Mouse (Mus musculus) heart, embryonic 15.5 days (tissue): ENCODE results near the gene Lgr4. TPM values are rescaled to one million over a fixed set of nuclear protein-coding genes. Genes with fewer than 3 reads are reported as not detected.
A peak's percentile ranks its signal among the peaks of the same experiment; 100 is the strongest.

Source experiments
- ATAC-seq: fragments of 200-750 bp; cut with Nextera tagmentation; replicated peaks from 2 replicates; pipeline ENCODE4 v1.8.0; 2017; ENCODE audit warnings: low read depth, moderate TSS enrichment; ENCODE audit not compliant: insufficient number of reproducible peaks, insufficient read depth, low FRiP score
- H3K27ac ChIP-seq: fragments of 300-500 bp; sonication (generic); 2 replicates; pipeline ENCODE4 v1.5.1; 2015; ENCODE audit warnings: mild to moderate bottlenecking, inconsistent platforms
- H3K27me3 ChIP-seq: fragments of 300-500 bp; sonication (generic); 2 replicates; pipeline ENCODE4 v1.6.1; 2015; ENCODE audit warnings: inconsistent platforms
- H3K36me3 ChIP-seq: fragments of 300-500 bp; sonication (generic); 2 replicates; pipeline ENCODE4 v1.6.1; 2015; ENCODE audit warnings: mild to moderate bottlenecking, inconsistent platforms
- H3K4me1 ChIP-seq: fragments of 300-500 bp; sonication (generic); replicated peaks from 2 replicates; pipeline ENCODE4 v1.6.1; 2015; ENCODE audit warnings: inconsistent platforms
- H3K4me2 ChIP-seq: fragments of 300-500 bp; sonication (generic); 2 replicates; pipeline ENCODE4 v1.6.1; 2015; ENCODE audit warnings: inconsistent platforms, mild to moderate bottlenecking, moderate library complexity
- H3K4me3 ChIP-seq: fragments of 300-500 bp; sonication (generic); 2 replicates; pipeline ENCODE4 v1.5.1; 2015; ENCODE audit warnings: mild to moderate bottlenecking, inconsistent platforms
- H3K9ac ChIP-seq: fragments of 300-500 bp; sonication (generic); 2 replicates; pipeline ENCODE4 v1.6.1; 2015; ENCODE audit warnings: mild to moderate bottlenecking, inconsistent platforms
- H3K9me3 ChIP-seq: fragments of 300-500 bp; sonication (generic); replicated peaks from 2 replicates; pipeline ENCODE4 v1.6.1; 2016; ENCODE audit warnings: inconsistent platforms
- WGBS: fragments of 180-500 bp; shearing (Covaris S2); methylation state at CpG from one replicate; pipeline ENCODE4 v1.1.7; 2015; ENCODE audit warnings: mixed read lengths; 5-methylcytosine and 5-hydroxymethylcytosine counted together
- polyA plus RNA-seq: library from polyadenylated mRNA; unstranded; fragments of >200 nt; fragmentation: Nextera tagmentation; extraction: Ambion mirVana; gene quantifications from 2 replicates; pipeline ENCODE4 v1.2.1, GENCODE M21; 2015

Gene Lgr4
- polyA plus RNA-seq, 1 experiment from 2014 or later, result 11.3 TPM

DNA sequence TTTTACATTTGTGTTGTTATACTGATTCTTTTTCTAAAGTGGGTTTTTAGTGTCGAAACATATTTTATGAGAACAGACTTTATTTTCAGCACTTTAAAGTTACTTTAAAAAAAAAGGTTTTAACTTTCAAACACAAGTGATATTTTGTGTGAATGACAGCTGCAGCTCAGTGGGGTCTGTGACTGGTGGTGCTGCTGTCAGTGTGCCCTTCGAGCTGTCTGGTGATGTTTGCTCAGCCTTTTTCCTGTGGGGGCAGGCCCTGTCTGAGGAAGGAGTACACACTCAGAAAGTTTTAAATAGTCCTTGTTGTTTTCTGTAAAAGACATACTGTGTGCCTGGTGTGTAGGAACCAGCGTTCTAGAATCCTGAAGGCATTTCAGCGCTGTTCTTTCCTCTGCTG lies 119.2 kb downstream of the Lgr4 start:
- Histone ChIP-seq H3K27me3 (no peaks in the 10 kb centered on the region), H3K27ac (peak overlapping the region; percentile 64), H3K9ac (no peak overlapping the region), H3K4me3 (no peak overlapping the region), H3K4me2 (peak overlapping the region; percentile 3; the same call in 1 of the 2 replicates), H3K9me3 (no peaks in the 10 kb centered on the region), H3K4me1 (peaks cover 14% of the 10 kb centered on the region; the same call in 1 of the 2 replicates), H3K36me3 (peaks cover 9% of the 10 kb centered on the region)
- ATAC-seq, result no peak
- WGBS, result 43% methylated on average over 4 of the region's 4 CpGs

DNA sequence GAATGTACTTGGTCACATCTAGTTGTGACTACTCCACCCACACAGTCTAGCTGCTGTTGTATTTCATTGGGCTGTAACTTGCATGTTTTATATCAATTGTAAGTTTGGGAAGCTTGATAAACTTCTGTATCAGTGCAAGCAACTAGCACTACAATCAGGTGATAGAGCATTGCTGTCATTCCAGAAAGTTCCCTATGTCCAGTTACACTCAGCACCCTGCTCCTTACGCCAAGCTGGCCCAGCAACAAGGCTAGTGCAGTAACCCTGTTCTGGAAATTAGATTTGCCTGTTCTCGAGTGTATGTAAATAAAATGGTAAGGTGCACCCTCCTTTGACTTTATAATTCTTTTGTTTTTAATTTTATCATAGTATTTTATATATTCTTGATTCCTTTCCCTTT lies 119.8 kb downstream of the Lgr4 start:
- Histone ChIP-seq H3K9ac (no peak overlapping the region), H3K4me1 (peaks cover 14% of the 10 kb centered on the region; the same call in 1 of the 2 replicates)

GRCm38 (mm10) chr2:110038341-110038740 lies 120.9 kb downstream of the Lgr4 start:
- H3K27me3 ChIP-seq, result no peaks in the 10 kb centered on the region
- peaks cover 14% of the 10 kb centered on the region; the same call in 1 of the 2 replicates for H3K4me1 ChIP-seq
- H3K4me3 ChIP-seq, result no peak overlapping the region
- H3K9ac ChIP-seq, result no peak overlapping the region
- 69% methylated on average over 5 of the region's 5 CpGs for WGBS
- no peak for ATAC-seq
- no peaks in the 10 kb centered on the region for H3K9me3 ChIP-seq
- H3K4me2 ChIP-seq, result no peak overlapping the region
- H3K27ac ChIP-seq, result no peak overlapping the region
- H3K36me3 ChIP-seq, result peaks cover 2% of the 10 kb centered on the region; the same call in 1 of the 2 replicates

More for the DNA sequence above, 119.8 kb downstream of the Lgr4 start:
- Histone ChIP-seq H3K36me3 (peaks cover 9% of the 10 kb centered on the region), H3K9me3 (no peaks in the 10 kb centered on the region), H3K4me2 (peak overlapping the region; percentile 3; the same call in 1 of the 2 replicates), H3K27ac (peak overlapping the region; percentile 64), H3K4me3 (no peak overlapping the region), H3K27me3 (no peaks in the 10 kb centered on the region)
- 0 out of 2 replicates have a peak, but pooled peaks have one; percentile 50 for ATAC-seq
- WGBS, result 41% methylated on average over 2 of the region's 2 CpGs

DNA sequence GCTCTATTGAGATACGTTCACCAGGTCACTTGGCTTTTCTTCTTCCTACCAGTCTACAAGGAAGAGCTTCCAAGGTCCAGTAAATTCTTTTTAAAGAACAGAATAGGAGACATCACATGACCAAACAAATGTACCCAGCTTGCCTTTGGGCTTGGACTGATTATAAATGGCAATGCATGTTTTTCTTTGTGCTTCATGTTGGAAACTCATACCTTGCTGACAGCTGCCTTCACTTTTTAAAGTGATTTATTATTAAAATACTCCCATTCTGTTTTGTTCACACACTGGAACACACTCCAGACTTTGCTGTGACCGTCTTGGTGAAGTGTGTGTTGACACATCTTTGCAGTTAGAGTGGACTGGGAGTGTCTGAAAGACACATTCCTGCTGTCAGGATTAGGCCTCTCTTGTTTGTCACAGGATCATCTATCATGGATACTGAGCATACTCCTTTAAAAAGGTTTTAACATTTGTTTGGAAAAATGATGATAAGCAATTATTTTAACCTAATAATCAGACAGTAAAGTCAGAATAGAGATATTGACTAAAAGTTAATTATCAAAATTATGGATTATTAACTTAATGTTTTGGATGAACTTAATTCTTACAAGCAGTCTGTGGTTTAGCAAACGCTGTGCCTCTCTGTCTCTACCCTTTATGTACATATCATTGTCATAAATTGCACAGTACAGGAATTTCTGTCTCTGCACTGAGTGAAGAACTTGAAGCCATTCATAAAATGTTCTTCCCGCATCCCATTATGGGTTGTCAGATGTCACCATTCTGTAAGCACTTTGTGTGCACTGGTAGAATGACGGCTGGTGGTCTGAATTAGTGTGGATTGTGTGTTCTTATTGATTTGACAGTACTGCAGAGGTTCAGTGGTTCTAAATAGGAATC lies 125.7 kb downstream of the Lgr4 start:
- Histone ChIP-seq H3K9me3 (no peaks in the 10 kb centered on the region), H3K27ac (peak overlapping the region; percentile 45), H3K36me3 (no peaks in the 10 kb centered on the region; the same call in 1 of the 2 replicates), H3K9ac (no peak overlapping the region), H3K4me3 (no peak overlapping the region), H3K27me3 (no peaks in the 10 kb centered on the region), H3K4me2 (no peak overlapping the region), H3K4me1 (peaks cover 7% of the 10 kb centered on the region; the same call in 1 of the 2 replicates)
- 41% methylated on average over 5 of the region's 5 CpGs for WGBS
- ATAC-seq, result 0 out of 2 replicates have a peak, but pooled peaks have one; percentile 73

DNA sequence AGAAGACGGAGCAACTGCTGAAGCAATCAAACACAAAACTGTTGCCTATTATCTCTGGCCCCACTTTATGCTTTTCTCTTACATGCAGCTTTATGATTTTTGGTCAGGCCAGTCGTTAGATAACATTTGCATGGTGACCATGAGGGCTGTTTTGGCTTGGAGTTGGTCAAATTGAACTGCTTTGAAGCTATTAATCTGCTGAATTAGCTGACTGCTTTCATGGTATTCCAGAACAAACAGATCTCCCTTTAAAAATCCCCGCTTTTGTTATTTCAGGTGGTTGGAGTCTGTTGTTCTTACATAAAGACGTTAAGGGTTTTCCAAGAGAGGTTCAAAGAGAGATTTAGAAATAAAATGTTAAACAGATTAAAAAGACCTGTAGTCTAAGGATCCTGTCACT lies 141.0 kb downstream of the Lgr4 start:
- Histone ChIP-seq H3K4me1 (no peaks in the 10 kb centered on the region), H3K9ac (no peak overlapping the region), H3K27ac (no peak overlapping the region), H3K36me3 (no peaks in the 10 kb centered on the region), H3K4me3 (no peak overlapping the region), H3K27me3 (no peaks in the 10 kb centered on the region), H3K9me3 (no peaks in the 10 kb centered on the region), H3K4me2 (no peak overlapping the region)
- 56% methylated on average over 4 of the region's 4 CpGs for WGBS
- no peak for ATAC-seq

GRCm38 (mm10) chr2:110063131-110063530 lies 145.7 kb downstream of the Lgr4 start:
- WGBS, result 88% methylated on average over 1 of the region's 1 CpGs
- Histone ChIP-seq H3K27me3 (no peaks in the 10 kb centered on the region), H3K36me3 (no peaks in the 10 kb centered on the region), H3K4me3 (no peak overlapping the region), H3K9ac (no peak overlapping the region), H3K4me2 (no peak overlapping the region), H3K27ac (no peak overlapping the region), H3K4me1 (no peaks in the 10 kb centered on the region), H3K9me3 (no peaks in the 10 kb centered on the region)
- no peak for ATAC-seq

Other genes with a start within 250 kb of the Lgr4 start
- gene Bdnf, start 242.9 kb upstream of the Lgr4 start, polyA plus RNA-seq, result 0.50 and 0.96 TPM in 2 replicates
- gene Lin7c, start 26.8 kb upstream of the Lgr4 start, polyA plus RNA-seq, result 37.3 and 37.7 TPM in 2 replicates
- 24.6 and 29.8 TPM in 2 replicates for gene Ccdc34, start 100.2 kb downstream of the Lgr4 start, polyA plus RNA-seq